Mouse (Mus musculus) CD4-positive, CD25-positive, alpha-beta regulatory T cell, adult 4 months (primary cell): Measurements from ENCODE around the gene Arhgap30. TPM values are rescaled to one million over a fixed set of nuclear protein-coding genes. Genes with fewer than 3 reads are reported as not detected.
A peak's percentile ranks its signal among the peaks of the same experiment; 100 is the strongest.

Experiments
- ATAC-seq: one replicate; pipeline ENCODE4 v1.8.0; 2017
- polyA plus RNA-seq, 2 experiments: library from polyadenylated mRNA; unstranded; fragments of 100-300 nt; shearing (Covaris generic); gene quantifications; one replicate each; pipeline ENCODE4 v1.2.1; 2017

The Arhgap30 gene
- polyA plus RNA-seq, 2 experiments from 2014 or later, result 74.7 to 90.4 TPM

GRCm38 (mm10) chr1:171435288-171435814 is 46.6 kb downstream of the Arhgap30 start:
- no peak for ATAC-seq

DNA sequence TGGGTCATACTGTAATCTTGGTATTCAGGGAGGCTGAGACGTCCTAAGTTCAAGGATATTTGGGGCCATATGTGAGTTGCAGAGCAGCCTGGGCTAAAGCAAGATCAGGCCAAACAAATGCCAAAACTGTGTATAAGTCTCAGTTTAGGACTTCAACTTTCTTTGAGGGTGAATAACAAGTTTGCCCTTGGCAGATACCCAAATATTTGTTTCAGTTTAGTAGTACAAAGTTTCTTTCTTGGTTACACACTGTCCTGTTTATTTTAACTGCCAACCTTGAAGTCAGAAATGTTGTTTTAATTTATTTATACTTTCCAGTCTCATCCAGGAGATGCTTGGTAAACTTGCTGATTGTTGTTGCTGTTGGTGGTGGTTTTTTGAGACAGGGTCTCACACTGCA is 47.2 kb downstream of the Arhgap30 start:
- ATAC-seq, result no peak

DNA sequence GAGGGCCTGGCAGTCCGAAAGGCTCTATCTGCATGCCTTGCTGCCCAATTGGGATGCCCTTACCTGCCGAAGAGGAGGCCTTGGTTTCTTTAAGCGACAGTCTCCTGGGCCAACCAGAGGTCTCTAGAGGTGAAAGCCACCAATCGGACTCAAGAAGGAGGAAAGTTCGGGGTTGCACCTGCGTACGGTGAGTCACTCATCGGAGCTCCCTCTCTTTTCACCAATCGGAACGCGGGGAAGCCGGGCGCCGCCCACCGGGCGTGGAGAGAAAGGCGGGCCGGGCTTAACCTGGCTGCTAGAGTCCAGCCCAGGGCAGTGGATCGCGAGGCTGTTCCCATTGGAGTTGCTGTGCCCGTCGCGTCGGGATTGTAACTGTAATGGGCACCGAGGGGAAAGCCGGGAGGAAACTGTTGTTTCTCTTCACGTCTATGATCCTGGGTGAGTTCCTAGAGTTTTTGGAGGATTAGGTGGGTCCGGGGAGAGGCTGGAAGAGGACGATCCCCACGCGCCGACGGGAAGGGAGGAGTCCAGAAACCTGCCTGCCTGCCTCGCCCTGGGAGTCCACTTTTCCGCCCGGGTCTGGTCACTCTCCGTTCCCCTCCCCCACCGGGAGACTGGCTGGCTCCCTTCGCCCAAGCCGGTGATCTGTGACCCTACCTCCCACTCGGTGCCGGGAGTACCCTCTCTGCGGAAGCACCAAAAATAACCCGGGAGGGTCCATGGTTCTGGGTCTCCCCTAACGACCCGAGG is 48.7 kb downstream of the Arhgap30 start, which contains the start of gene F11r:
TSS of gene F11r (plus strand) at position 272 of the 750 bp plus-strand sequence.
- ATAC-seq, result peak; percentile 93

GRCm38 (mm10) chr1:171438014-171438670 is 49.4 kb downstream of the Arhgap30 start:
- ATAC-seq, result no peak

- no peak for ATAC-seq
Measured at GRCm38 (mm10) chr1:171439072-171439471, 50.3 kb downstream of the Arhgap30 start.

- no peak for ATAC-seq
Measured at GRCm38 (mm10) chr1:171440025-171440725, 51.4 kb downstream of the Arhgap30 start.

DNA sequence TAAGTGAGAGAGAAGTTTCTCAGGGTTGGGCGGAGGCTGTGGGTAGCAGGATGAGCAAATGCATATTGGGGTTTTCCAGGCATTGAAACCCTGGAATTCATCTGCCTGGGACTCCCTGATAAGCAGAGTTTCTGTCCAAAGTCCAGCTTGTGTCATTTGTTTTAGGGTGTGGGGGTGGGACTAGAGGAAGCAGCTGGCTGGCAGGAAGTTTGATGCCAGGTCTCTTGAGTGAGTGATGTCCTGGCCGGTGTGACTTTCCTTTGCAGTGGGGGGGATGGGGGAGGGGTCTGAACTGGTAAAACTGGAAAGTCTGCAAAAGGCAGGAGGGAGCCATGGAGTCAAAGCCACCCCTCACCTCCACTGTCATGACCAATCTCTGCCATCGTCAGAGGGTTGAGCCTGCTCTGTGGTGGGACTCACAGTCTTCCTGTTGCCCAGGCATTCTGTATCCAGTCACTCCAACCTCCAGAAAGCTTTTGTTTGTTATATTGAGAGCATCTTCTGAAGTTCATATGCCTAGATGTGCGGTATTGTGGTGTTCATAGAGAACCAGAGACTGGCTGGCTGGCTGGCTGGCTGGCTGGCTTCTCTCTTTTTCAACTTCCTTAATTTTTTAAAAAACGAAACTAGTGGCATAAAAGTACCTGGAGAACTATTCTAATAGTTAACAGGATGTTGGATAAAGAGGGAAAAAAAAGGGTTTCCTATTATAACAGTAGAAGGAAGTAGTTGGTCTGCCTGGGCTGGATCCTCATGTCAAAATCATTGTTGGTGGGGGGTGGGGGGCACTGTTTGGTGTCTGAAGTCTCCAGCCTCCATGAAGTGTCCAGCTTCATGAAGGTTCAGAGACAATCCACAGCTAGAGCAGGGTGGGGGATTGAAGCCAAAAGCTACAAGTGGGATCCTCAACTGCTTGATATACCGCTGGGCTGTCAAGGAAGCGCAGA is 53.0 kb downstream of the Arhgap30 start:
- no peak for ATAC-seq

DNA sequence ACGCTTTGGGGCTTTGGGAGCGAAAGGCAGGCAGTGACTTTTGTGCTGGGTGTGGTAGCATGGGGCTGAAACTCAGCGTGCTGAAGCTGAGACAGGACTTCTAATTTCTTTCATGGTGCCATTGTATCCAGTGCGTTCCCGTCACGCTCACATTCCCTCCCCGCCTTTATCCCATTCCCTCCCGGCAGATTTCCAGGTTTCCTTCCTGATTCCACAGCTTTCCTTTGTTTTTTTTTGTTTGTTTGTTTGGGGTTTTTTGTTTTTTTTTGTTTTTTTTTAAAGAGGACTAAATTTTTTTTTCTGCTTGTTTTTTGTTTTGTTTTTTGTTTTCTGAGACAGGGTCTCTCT is 53.6 kb downstream of the Arhgap30 start:
- ATAC-seq, result no peak

- ATAC-seq, result no peak
Measured at GRCm38 (mm10) chr1:171445050-171445449, 56.3 kb downstream of the Arhgap30 start.

DNA sequence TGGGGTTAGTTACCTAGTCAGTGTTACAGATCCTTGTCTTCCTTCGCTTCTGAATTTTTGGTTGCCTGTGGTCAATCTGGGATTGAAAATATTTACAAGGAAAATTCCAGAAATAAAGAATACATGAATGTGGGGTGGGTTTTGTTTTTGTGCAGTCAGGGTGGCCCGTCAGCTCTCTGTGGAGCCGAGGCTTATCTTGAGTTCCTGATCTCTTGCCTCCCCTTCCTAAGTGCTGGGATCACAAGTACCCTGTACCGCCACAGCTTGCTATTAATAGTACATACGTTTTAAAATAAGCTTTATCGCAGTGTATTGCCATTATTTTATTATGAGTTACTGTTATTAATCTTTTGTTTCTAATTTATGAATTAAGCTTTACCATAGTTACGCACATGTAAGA is 58.1 kb downstream of the Arhgap30 start:
- ATAC-seq, result no peak

DNA sequence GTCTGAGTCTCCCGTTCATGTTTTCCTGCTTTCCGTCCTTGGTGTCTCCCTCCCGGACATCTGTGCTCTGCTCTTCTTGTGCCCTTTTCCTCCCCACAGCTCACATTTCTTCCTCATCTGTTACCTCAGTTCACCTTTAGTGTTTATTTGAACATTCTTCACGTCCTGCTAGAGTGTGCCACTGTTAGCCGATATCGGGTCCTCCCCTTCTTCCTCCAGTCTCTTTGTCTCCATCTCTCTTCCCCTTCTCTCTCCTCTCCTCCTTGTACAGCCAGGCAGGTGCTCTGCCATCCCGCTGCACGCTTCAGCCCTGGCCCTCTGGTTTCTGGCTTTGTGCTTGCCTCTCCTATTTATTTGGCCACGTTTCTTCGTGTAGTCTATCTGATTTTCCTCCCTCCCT is 58.9 kb downstream of the Arhgap30 start:
- ATAC-seq, result no peak

- no peak for ATAC-seq
Measured at GRCm38 (mm10) chr1:171450062-171450461, 61.3 kb downstream of the Arhgap30 start.

DNA sequence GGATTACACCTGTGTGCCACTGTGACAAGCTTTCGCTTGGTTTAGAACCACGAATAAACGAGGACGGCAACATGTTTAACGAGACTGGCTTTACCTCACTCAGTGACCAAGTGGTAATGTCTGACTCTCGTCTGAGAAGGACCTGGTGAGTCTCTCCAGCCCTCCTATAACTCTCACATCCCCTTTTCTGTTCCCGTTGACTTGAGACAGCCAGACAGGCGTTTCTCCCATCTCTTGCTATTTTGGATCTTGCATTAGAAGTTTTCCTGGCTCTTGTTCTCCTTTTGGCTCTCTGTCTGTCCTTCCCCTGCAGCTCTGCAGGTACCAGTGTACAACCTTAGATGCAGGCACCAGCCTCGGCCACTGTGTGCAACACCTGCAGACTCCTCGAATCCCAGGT is 62.2 kb downstream of the Arhgap30 start:
- no peak for ATAC-seq

DNA sequence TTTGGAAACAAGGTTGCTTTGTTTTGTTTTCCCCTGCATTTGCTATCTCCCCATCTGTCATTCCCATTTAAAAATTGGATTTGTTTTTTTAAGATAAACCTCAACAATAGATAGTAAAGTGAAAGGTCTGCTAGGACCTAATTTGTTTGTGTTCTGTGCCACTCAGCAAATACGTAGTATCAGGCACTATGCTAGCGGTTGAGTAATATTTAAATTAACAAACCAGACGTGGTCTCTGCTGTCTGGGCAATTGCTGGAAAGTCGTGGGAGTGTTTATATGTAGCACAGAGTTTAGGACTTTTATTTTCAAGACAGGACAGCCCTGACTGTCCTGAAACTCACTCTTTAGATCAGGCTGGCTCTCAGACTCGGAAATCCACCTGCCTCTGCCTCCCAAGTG is 63.8 kb downstream of the Arhgap30 start:
- no peak for ATAC-seq

DNA sequence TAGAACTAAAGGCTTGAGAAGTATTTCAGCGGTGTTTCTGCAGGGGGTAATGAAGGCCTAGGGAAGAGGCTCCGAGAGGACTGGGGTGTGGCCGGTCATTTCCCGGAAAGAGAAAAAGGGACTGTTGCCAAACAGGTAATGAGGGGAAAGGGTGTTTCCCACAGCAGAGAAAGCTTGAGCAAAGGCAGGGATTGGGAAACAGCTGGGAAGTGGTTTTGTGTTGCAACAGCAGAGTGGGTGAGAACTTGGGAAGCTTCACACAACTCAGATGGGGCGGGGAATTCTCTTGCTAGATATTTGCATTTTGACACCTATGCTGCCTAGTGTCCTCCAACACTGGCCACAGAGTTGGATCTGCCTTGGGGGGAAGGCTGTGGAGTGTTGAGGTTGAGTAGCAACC is 64.2 kb downstream of the Arhgap30 start:
- no peak for ATAC-seq

DNA sequence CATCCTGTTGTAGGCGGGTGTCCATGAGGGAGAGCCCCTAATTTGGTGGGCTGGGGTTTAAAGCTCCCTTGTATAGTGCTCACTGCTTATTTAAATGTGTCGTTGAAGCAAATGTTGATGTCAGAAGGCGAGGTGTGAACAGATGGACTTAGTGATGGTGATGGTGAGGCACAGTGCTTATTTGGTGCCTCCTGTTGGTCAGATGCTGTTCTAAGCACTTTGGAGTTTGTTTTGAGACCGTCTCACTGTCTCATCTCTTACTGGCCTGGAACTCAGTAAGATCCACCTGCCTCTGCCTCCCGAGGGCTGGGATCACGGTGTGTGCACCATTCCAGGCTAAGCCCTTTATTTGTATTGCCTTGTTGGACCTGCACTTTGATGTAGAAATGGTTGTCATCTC is 66.2 kb downstream of the Arhgap30 start:
- ATAC-seq, result no peak

GRCm38 (mm10) chr1:171457568-171457967 is 68.8 kb downstream of the Arhgap30 start:
- no peak for ATAC-seq

- ATAC-seq, result no peak
Measured at GRCm38 (mm10) chr1:171459791-171460190, 71.0 kb downstream of the Arhgap30 start.
